Mouse (Mus musculus): ENCODE measurements around the gene Zscan20.
"Not testable (repeated sequence)": the region's sequence is repeated elsewhere in the genome, so short reads cannot be mapped to it uniquely, and the experiment has no call there.

The Zscan20 gene

DNA sequence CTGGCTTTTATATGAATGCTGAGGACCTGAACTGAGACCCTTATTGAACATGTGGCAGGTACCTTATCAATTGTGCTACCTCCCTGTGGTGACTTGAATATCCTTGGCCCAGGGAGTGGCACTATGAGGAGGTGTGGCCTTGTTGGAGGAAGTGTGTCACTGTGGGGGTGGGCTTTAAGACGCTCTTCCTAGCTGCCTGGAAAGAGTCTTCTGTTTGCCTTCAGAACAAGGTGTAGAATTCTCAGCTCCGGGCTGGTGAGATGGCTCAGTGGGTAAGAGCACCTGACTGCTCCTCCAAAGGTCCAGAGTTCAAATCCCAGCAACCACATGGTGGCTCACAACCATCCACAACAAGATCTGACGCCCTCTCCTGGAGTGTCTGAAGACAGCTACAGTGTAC, 1.8 kb upstream of the Zscan20 start:
- not testable (repeated sequence) for DNase-seq

GRCm38 (mm10) chr4:128610706-128611105, 808 bp upstream of the Zscan20 start:
- peak; percentile 4 for DNase-seq

GRCm38 (mm10) chr4:128609276-128609924, 498 bp downstream of the Zscan20 start:
- DNase-seq: no peak

- no peak for DNase-seq
Observed at GRCm38 (mm10) chr4:128607661-128608060, 2.2 kb downstream of the Zscan20 start.

DNA sequence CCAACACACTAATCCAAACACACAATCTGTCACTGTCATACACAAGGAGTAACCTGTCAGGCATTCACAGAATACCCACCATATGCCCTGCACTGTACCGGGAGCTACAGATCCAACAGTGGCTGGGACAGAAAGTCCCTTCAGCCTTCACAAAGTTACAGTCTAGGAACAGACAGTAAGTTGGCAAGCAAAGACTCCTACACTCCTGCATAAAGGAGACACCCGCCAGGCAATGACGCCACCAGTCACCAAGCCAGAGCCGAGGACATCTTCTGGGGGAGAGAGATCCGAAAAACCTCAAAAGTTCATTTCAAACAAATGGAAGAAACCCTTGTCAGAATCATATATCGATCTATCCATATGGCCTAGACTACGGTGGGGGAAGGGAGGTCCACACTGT, 3.3 kb downstream of the Zscan20 start:
- no peak for DNase-seq

GRCm38 (mm10) chr4:128597801-128598560, 11.9 kb downstream of the Zscan20 start:
- DNase-seq: no peak

GRCm38 (mm10) chr4:128594062-128594461, 15.8 kb downstream of the Zscan20 start:
- no peak for DNase-seq

DNA sequence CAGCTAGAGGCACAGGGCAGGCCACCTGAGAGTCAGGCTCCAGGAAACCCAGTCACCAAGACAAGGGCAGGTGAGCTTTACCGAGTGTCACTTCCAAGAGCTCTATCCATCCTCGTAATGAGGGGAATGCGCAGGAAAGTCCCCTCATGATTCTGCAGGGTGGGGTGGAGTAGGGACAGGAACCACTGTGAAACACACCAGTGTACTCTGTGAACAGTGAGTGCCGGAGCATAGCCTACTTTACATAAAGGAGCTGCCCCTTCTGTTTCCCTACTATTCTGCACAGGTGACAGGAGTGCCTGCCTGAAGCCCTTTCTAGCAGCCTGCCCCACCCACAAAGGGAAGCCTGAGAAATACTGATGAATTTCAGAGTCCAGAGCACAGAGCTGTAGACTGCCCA, 16.6 kb downstream of the Zscan20 start:
- no peak for DNase-seq

DNA sequence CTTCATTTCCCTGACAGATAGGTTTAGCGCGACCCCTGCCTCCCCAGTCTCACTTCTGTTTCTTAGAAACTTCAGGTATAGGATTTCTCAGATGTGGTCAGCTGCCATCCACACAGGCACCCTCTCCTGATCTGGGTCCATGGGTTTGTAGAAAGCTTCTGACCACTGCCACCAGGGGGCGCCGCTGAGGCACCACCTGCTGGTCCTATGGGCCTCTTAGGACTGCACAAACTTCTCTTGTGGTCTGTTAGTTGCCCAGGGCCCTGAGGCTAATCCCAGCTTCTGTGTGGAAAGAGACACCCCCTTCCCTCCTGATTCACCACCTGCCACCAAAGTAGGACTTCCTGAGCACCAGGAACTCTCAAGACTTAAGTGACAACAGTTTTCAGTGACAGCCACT, 30.7 kb downstream of the Zscan20 start:
- peak; percentile 51 for DNase-seq

DNA sequence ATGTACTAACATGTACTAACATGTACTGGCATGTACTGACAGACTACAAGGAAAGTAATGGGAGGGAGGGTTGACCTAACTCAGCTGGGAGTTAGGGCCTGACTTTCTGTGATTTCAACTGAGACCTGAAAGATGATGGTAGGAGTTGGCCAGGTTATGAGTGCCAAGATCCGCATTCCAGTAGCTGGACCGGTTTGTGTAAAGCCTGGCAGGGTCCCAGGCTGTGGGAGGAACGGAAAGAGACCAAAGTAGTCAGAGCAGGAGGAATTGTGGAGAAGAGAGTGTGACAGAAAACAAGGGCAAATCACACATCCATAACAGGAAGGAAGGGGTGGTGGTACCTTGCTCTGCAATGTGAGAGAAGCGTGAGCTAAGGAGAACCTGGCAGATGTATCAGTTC, 34.1 kb downstream of the Zscan20 start:
- peak; percentile 16 for DNase-seq

DNA sequence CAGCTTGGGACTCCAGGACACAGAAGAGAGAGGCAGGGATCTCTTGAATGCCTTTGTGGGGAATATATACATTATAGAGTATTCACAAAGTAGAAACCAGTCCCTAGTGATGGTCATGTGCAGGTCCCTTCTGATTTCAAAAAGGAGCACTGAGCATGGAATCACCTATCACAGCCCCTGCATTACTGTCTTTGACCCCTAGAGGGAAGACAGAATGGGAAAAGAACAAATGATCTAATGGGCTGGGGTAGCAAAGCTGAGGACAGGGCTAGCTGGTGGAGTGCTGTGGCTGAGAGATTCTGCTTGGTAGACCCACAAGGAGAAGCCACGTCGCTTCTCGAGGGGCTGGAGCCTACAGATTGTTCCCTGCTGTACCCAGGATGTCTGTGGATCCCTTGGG, 49.6 kb downstream of the Zscan20 start:
- DNase-seq: no peak

DNA sequence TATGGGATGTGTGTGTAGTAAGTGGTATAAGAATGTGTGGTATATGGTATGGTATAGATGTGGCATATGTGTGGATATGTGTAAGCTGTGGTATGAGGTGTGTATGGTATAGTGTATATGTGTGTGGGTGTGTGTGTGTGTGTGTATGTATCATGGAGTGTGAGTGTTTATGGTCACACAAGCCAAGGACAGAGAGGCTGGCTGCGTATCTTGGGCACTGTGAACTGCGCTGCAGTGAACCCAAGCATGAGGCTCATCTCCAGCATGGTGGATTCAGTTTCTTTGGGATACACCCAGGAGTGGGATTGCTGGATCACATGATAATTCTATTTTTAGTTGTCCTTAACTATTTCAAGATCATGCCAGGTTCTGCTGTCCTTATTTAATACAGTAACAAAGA, 55.7 kb downstream of the Zscan20 start:
- DNase-seq: no peak

DNA sequence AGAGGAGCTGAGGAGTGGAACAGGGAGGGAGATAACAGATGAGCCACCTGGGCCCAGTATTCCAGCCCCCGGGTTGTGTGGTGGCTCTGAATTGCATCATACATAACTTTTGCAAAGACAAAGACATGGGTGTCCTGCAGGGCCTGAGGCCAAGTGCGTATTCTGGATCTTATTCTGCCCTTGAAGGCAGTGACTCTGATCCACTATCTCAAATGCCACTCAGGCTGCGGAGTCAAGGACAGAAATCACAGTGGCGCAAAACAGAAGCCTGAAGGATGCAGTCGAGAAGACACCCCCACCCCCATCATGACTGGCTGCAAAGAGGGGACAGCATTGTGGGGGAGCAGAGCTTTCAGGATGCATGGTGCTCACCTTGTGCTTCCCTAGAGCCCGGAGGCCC, 59.1 kb downstream of the Zscan20 start:
- no peak for DNase-seq

- not testable (repeated sequence) for DNase-seq
Observed at GRCm38 (mm10) chr4:128543956-128544486, 65.9 kb downstream of the Zscan20 start.

GRCm38 (mm10) chr4:128543378-128543777, 66.5 kb downstream of the Zscan20 start:
- no peak for DNase-seq

All from kidney, adult 18-20 months (tissue).